Mouse (Mus musculus): ENCODE measurements around the gene Ntsr1.

- TF ChIP-seq CTCF (IDR thresholded peaks at IDR 0.05) (no peak), EP300 (IDR thresholded peaks at IDR 0.05) (no peak)
These were observed 23.0 kb downstream of the Ntsr1 start for GRCm38 (mm10) chr2:180522825-180523224.
